Mouse (Mus musculus) cerebellum, postnatal 4 days (tissue): ENCODE measurements at regions not wholly inside any gene's neighbourhood (a gene's known extent, or its start where the extent isn't known, plus 50 kb on each side); places are given as distances from the start of the nearest gene placed in this dataset.
A peak's percentile ranks its signal among the peaks of the same experiment; 100 is the strongest.
"Not testable (repeated sequence)": the region's sequence is repeated elsewhere in the genome, so short reads cannot be mapped to it uniquely, and the experiment has no call there.

ENCODE experiments used
- DNase-seq, 2 experiments: peaks; one replicate each; pipeline ENCODE4 v3.0.0; 2022; ENCODE audit warnings: low spot score in 2 of 2, mixed read lengths in 1 of 2

GRCm38 (mm10) chr13:52318276-52318675, 212.8 kb downstream of the Diras2 start:
- no peak for DNase-seq

- no peak for DNase-seq
These were observed 207.4 kb downstream of the Diras2 start for GRCm38 (mm10) chr13:52323691-52324090.

- DNase-seq, result not testable (repeated sequence)
These were observed 206.7 kb downstream of the Diras2 start for GRCm38 (mm10) chr13:52324378-52324777.

GRCm38 (mm10) chr13:52325647-52326046, 205.4 kb downstream of the Diras2 start:
- not testable (repeated sequence) for DNase-seq

- no peak for DNase-seq
These were observed 203.3 kb downstream of the Diras2 start for GRCm38 (mm10) chr13:52327734-52328133.

GRCm38 (mm10) chr13:52328766-52329165, 202.3 kb downstream of the Diras2 start:
- no peak for DNase-seq

- peak in 1 of 2 experiments; percentile 35 for DNase-seq
These were observed 200.0 kb downstream of the Diras2 start for GRCm38 (mm10) chr13:52331068-52331467.

- no peak for DNase-seq
These were observed 196.1 kb downstream of the Diras2 start for GRCm38 (mm10) chr13:52334962-52335361.

- DNase-seq, result no peak
These were observed 193.1 kb downstream of the Diras2 start for GRCm38 (mm10) chr13:52337936-52338335.

GRCm38 (mm10) chr13:52339156-52339555, 191.9 kb downstream of the Diras2 start:
- no peak for DNase-seq

- DNase-seq, result no peak
These were observed 189.1 kb downstream of the Diras2 start for GRCm38 (mm10) chr13:52341981-52342380.

GRCm38 (mm10) chr13:52344383-52344782, 186.7 kb downstream of the Diras2 start:
- no peak for DNase-seq

- no peak for DNase-seq
These were observed 186.2 kb downstream of the Diras2 start for GRCm38 (mm10) chr13:52344853-52345252.

- DNase-seq, result peak in 1 of 2 experiments; percentile 47
These were observed 185.6 kb downstream of the Diras2 start for GRCm38 (mm10) chr13:52345375-52346026.

- DNase-seq, result no peak
These were observed 185.1 kb downstream of the Diras2 start for GRCm38 (mm10) chr13:52346027-52346375.

GRCm38 (mm10) chr13:52347631-52348030, 183.4 kb downstream of the Diras2 start:
- DNase-seq, result peak in 1 of 2 experiments; percentile 24

- DNase-seq, result no peak
These were observed 181.5 kb downstream of the Diras2 start for GRCm38 (mm10) chr13:52349606-52350005.

- no peak for DNase-seq
These were observed 178.5 kb downstream of the Diras2 start for GRCm38 (mm10) chr13:52352576-52352975.

GRCm38 (mm10) chr13:52353437-52353836, 177.6 kb downstream of the Diras2 start:
- no peak for DNase-seq

- DNase-seq, result no peak
These were observed 177.1 kb downstream of the Diras2 start for GRCm38 (mm10) chr13:52353966-52354365.

GRCm38 (mm10) chr13:52355921-52356320, 175.2 kb downstream of the Diras2 start:
- DNase-seq, result not testable (repeated sequence)

- DNase-seq, result not testable (repeated sequence)
These were observed 171.7 kb downstream of the Diras2 start for GRCm38 (mm10) chr13:52359332-52359731.

- no peak for DNase-seq
These were observed 169.8 kb downstream of the Diras2 start for GRCm38 (mm10) chr13:52361177-52361846.
